Mouse (Mus musculus): Measurements from ENCODE around the gene Prm1. TPM values are rescaled to one million over a fixed set of nuclear protein-coding genes. Genes with fewer than 3 reads are reported as not detected.

Prm1 gene
- polyA plus RNA-seq, 1 experiment from 2014 or later, result 0.30 TPM

DNA sequence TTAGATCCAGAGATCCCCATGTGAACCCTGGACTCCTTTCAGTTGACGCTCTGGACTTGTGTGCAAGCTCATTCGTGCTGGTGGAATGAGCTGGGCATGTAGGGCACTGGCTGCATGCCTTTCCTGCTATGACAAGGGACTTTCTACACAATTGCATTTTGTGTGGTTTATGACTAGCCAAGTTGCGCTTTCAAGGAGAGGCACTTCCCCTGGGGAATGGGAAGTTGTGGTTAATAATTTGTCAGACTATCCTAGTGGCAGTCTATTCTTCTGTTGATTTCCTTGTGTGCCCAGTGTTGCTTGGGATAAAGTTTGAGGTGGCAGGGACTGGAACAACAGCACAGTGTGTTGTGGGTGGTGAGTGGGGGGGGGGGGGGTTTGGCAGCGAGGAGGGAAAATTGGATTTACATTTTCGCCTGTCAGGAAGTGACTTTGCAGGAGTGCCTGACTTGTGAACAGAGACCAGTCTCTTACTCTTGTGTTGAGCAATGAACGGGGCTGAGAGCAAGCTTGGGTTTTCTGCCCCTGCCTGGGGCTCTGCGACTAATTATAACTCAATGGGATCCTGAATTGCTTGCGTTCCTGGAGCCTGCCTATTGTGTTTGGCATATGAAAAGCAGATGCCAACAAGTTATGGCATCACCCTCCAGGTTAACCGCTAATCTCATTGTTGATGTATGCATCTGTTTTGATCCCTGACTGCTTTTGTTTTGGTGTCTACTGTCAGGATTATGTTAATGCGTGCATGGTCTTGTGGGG lies 33.0 kb upstream of the Prm1 start:
- H3K4me1 ChIP-seq (replicated peaks), result peaks cover 52% of the 10 kb centered on the region

DNA sequence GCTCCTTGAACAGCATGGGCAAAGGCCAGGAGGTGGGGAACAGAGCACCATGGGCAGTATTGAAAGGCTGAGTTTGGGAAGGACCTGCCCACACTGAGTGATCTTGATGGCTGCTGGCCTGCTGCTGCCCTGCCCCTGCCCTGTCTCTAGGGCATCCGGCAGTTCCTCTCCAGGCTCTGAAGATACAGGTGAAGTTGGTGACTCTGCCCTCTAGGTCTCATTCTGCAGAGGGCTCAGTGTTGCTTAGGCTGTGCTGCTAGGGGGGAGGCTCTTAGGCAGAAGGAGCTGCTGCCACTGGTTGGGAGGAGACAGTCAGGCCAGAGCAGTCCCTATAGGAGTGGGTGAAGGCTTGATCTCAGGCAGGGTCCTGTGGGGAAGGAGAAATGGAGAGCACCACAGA lies 32.3 kb upstream of the Prm1 start:
- H3K9ac ChIP-seq, result no peak overlapping the region
- ATAC-seq (replicated peaks; ENCODE audit: insufficient number of reproducible peaks, insufficient read depth, low FRiP score, low read depth), result no peak
- H3K9me3 ChIP-seq (replicated peaks), result no peaks in the 10 kb centered on the region
- no peaks in the 10 kb centered on the region for H3K27me3 ChIP-seq
- 0 out of 2 replicates have a peak overlapping the region, but pooled peaks have one; percentile 35 for H3K4me2 ChIP-seq
- H3K4me3 ChIP-seq, result no peak overlapping the region
- no peaks in the 10 kb centered on the region for H3K36me3 ChIP-seq
- H3K4me1 ChIP-seq (replicated peaks), result peaks cover 46% of the 10 kb centered on the region
- WGBS, result 83% methylated on average over 1 of the region's 1 CpGs
- peak overlapping the region; percentile 82 for H3K27ac ChIP-seq

More for the DNA sequence above, 33.0 kb upstream of the Prm1 start:
- ATAC-seq (replicated peaks; ENCODE audit: insufficient number of reproducible peaks, insufficient read depth, low FRiP score, low read depth), result peak; percentile 55; the same call in 1 of the 2 replicates
- Histone ChIP-seq H3K9ac (no peak overlapping the region), H3K9me3 (replicated peaks) (no peaks in the 10 kb centered on the region), H3K36me3 (no peaks in the 10 kb centered on the region), H3K27ac (peak overlapping the region; percentile 82), H3K27me3 (no peaks in the 10 kb centered on the region), H3K4me3 (no peak overlapping the region), H3K4me2 (peak overlapping the region; percentile 35)
- 31% methylated on average over 10 of the region's 10 CpGs for WGBS

DNA sequence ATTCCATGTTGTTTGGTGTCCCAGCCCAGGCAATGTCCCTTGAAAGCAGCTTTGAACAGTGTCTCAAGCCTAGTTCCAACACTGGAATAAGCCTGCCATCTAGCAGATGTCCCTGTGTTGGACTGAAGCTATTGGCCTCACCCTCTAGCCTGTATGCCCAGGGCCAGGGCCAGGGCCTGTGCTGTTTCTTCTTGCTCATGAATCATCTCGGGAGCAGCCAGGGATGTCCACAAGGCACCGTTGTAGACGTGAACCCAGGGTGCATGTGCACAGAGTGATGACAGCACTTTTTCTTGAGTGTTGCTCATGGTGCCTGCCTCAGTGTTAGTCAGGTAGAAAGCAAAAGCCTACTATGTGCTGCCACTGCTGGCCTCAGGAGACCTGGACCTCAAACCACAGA lies 31.6 kb upstream of the Prm1 start:
- H3K27ac ChIP-seq, result no peak overlapping the region
- H3K36me3 ChIP-seq, result no peaks in the 10 kb centered on the region
- ATAC-seq (replicated peaks; ENCODE audit: insufficient number of reproducible peaks, insufficient read depth, low FRiP score, low read depth), result no peak
- H3K27me3 ChIP-seq, result no peaks in the 10 kb centered on the region
- H3K4me3 ChIP-seq, result no peak overlapping the region
- 71% methylated on average over 3 of the region's 3 CpGs for WGBS
- H3K4me1 ChIP-seq (replicated peaks), result peaks cover 46% of the 10 kb centered on the region
- H3K4me2 ChIP-seq, result no peak overlapping the region
- no peaks in the 10 kb centered on the region for H3K9me3 ChIP-seq (replicated peaks)
- H3K9ac ChIP-seq, result no peak overlapping the region

GRCm38 (mm10) chr16:10836388-10836787 lies 30.7 kb upstream of the Prm1 start:
- 86% methylated on average over 3 of the region's 3 CpGs for WGBS
- H3K27me3 ChIP-seq, result no peaks in the 10 kb centered on the region
- no peak overlapping the region for H3K4me2 ChIP-seq
- no peaks in the 10 kb centered on the region for H3K36me3 ChIP-seq
- H3K9ac ChIP-seq, result no peak overlapping the region
- peaks cover 46% of the 10 kb centered on the region for H3K4me1 ChIP-seq (replicated peaks)
- H3K27ac ChIP-seq, result no peak overlapping the region
- no peak overlapping the region for H3K4me3 ChIP-seq
- H3K9me3 ChIP-seq (replicated peaks), result no peaks in the 10 kb centered on the region
- no peak for ATAC-seq (replicated peaks; ENCODE audit: insufficient number of reproducible peaks, insufficient read depth, low FRiP score, low read depth)

DNA sequence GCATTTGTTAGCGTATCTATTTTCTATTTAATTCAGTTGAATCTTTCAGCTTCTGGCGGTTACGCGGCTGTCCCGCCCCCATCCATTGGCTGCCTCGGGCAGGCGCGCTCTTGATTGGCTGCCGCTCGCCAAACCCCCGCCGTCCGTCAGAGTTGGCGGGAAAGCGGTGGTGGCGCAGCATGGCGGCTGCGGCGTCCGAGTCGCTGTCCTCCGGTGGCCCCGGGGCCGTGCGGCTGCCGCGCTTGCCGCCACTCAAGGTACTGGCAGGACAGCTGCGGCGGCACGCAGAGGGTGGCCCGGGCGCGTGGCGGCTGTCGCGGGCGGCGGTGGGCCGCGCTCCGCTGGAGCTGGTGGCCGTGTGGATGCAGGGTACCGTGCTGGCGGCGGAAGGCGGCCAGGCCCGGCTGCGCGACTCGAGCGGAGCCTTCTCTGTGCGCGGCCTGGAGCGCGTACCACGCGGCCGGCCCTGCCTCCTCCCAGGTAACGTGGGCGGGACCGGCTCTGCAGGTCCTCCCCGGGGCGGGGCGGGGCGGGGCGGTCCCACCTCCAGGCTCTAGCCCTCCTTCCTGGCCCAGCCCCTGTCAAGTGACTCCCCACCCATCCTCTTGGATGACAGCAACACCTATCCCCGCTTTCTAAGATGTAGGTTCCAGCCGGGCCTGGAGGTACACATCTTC lies 29.4 kb upstream of the Prm1 start, which contains the start of gene Rmi2:
Rmi2 (plus strand) TSS at position 149 of the 677 bp plus-strand sequence.
- no peaks in the 10 kb centered on the region for H3K27me3 ChIP-seq
- H3K9me3 ChIP-seq (replicated peaks), result no peaks in the 10 kb centered on the region
- peak; percentile 84 for ATAC-seq (replicated peaks; ENCODE audit: insufficient number of reproducible peaks, insufficient read depth, low FRiP score, low read depth)

DNA sequence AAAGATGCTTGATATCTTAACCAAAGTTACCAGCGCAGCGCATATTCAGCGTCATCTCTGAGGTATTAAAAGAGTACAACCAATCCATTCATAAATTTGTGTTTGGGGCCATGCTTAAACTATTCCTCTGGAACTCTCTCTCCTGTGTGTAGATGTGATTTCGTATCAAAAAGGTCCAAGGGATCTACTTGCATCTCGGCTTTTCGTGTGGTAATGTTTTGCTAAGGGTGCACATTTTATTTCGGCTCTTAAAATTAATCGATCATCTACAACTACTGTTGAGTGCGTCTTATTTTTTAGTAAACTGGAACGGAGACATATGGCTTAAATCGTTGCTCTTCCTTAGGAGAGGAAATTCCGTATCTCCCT lies 28.9 kb upstream of the Prm1 start:
- 3% methylated on average over 12 of the region's 12 CpGs for WGBS
- no peaks in the 10 kb centered on the region for H3K9me3 ChIP-seq (replicated peaks)
- peak overlapping the region; percentile 2; the same call in 1 of the 2 replicates for H3K9ac ChIP-seq
- H3K27me3 ChIP-seq, result no peaks in the 10 kb centered on the region
- no peak overlapping the region for H3K27ac ChIP-seq
- peak overlapping the region; percentile 90 for H3K4me3 ChIP-seq
- no peak for ATAC-seq (replicated peaks; ENCODE audit: insufficient number of reproducible peaks, insufficient read depth, low FRiP score, low read depth)
- H3K36me3 ChIP-seq, result no peaks in the 10 kb centered on the region
- peaks cover 39% of the 10 kb centered on the region for H3K4me1 ChIP-seq (replicated peaks)
- peak overlapping the region; percentile 98 for H3K4me2 ChIP-seq

More for the DNA sequence above, 29.4 kb upstream of the Prm1 start, which contains the start of gene Rmi2:
- Histone ChIP-seq H3K36me3 (no peaks in the 10 kb centered on the region), H3K4me1 (replicated peaks) (peaks cover 42% of the 10 kb centered on the region), H3K4me3 (peak within 1 kb of the TSS; percentile 90), H3K27ac (peak within 1 kb of the TSS; percentile 80), H3K9ac (peak within 1 kb of the TSS; percentile 79), H3K4me2 (peak within 1 kb of the TSS; percentile 98)
- 1% methylated on average over 67 of the region's 69 CpGs for WGBS

- no peaks in the 10 kb centered on the region for H3K4me1 ChIP-seq (replicated peaks)
- H3K4me2 ChIP-seq, result no peak overlapping the region
- H3K4me3 ChIP-seq, result no peak overlapping the region
- H3K9ac ChIP-seq, result no peak overlapping the region
- no peak overlapping the region for H3K27ac ChIP-seq
- no peak for ATAC-seq (replicated peaks; ENCODE audit: insufficient number of reproducible peaks, insufficient read depth, low FRiP score, low read depth)
- 70% methylated on average over 4 of the region's 4 CpGs for WGBS
- H3K36me3 ChIP-seq, result no peaks in the 10 kb centered on the region
- H3K9me3 ChIP-seq (replicated peaks), result no peaks in the 10 kb centered on the region
- no peaks in the 10 kb centered on the region for H3K27me3 ChIP-seq
These were observed 22.8 kb upstream of the Prm1 start for GRCm38 (mm10) chr16:10828461-10828805.

- Histone ChIP-seq H3K4me1 (replicated peaks) (no peaks in the 10 kb centered on the region), H3K4me2 (no peak overlapping the region), H3K27me3 (no peaks in the 10 kb centered on the region), H3K4me3 (no peak overlapping the region), H3K9ac (no peak overlapping the region), H3K9me3 (replicated peaks) (no peaks in the 10 kb centered on the region), H3K36me3 (no peaks in the 10 kb centered on the region), H3K27ac (no peak overlapping the region)
- WGBS, result 71% methylated on average over 7 of the region's 7 CpGs
- no peak for ATAC-seq (replicated peaks; ENCODE audit: insufficient number of reproducible peaks, insufficient read depth, low FRiP score, low read depth)
These were observed 22.3 kb upstream of the Prm1 start for GRCm38 (mm10) chr16:10827766-10828460.

DNA sequence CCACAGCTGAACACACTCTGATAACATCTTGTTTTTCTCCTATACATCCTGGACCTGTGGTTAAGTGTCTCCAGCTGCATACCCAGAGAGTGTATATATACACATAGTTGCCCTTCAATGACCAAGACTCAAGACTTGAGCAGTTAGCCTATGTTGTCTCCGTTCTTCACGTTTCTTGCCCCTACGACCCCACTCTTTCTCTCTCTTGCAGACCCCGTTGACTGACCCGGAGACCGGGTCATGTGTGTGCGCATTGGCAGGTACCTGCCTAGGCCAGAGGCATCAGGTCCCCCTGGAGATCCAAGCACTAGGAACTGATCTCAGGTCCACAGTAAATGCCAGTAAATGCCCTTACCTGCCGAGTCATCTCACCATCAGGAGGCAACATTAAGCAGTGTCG lies 21.6 kb upstream of the Prm1 start:
- H3K9me3 ChIP-seq (replicated peaks), result no peaks in the 10 kb centered on the region
- H3K9ac ChIP-seq, result no peak overlapping the region
- H3K36me3 ChIP-seq, result no peaks in the 10 kb centered on the region
- 85% methylated on average over 9 of the region's 9 CpGs for WGBS
- no peaks in the 10 kb centered on the region for H3K27me3 ChIP-seq
- H3K4me2 ChIP-seq, result no peak overlapping the region
- no peak overlapping the region for H3K4me3 ChIP-seq
- no peak for ATAC-seq (replicated peaks; ENCODE audit: insufficient number of reproducible peaks, insufficient read depth, low FRiP score, low read depth)
- no peak overlapping the region for H3K27ac ChIP-seq
- no peaks in the 10 kb centered on the region for H3K4me1 ChIP-seq (replicated peaks)

DNA sequence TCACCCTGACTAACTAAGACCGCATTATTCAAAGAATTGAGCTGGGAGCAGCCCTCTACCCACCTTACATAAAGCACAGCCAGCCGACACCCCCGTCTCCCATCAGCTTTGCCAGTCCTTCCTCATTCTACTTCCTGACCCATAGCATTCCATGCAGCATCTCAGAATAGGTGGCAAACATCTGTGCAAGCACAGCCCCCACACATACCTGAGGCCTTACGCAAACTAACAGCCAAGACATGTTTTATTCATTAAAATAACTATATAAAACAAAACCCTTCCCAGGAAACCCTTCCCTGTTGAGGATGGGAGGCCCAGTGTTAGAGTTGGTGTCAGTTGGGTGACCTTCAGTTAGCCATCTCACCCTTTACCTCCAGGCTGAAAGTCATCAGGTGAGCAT lies 20.2 kb upstream of the Prm1 start:
- WGBS, result 85% methylated on average over 4 of the region's 4 CpGs
- no peaks in the 10 kb centered on the region for H3K9me3 ChIP-seq (replicated peaks)
- ATAC-seq (replicated peaks; ENCODE audit: insufficient number of reproducible peaks, insufficient read depth, low FRiP score, low read depth), result no peak
- no peaks in the 10 kb centered on the region for H3K27me3 ChIP-seq
- no peak overlapping the region for H3K4me2 ChIP-seq
- no peak overlapping the region for H3K9ac ChIP-seq
- H3K4me1 ChIP-seq (replicated peaks), result 0 out of 2 replicates have a peak, but pooled peaks cover 2% of the 10 kb centered on the region
- H3K27ac ChIP-seq, result no peak overlapping the region
- no peak overlapping the region for H3K4me3 ChIP-seq
- no peaks in the 10 kb centered on the region for H3K36me3 ChIP-seq

GRCm38 (mm10) chr16:10824536-10824935 lies 18.9 kb upstream of the Prm1 start:
- no peak overlapping the region for H3K27ac ChIP-seq
- ATAC-seq (replicated peaks; ENCODE audit: insufficient number of reproducible peaks, insufficient read depth, low FRiP score, low read depth), result no peak
- no peaks in the 10 kb centered on the region for H3K36me3 ChIP-seq
- H3K4me2 ChIP-seq, result no peak overlapping the region
- H3K9ac ChIP-seq, result no peak overlapping the region
- no peak overlapping the region for H3K4me3 ChIP-seq
- peaks cover 6% of the 10 kb centered on the region; the same call in 1 of the 2 replicates for H3K4me1 ChIP-seq (replicated peaks)
- H3K27me3 ChIP-seq, result no peaks in the 10 kb centered on the region
- 88% methylated on average over 1 of the region's 1 CpGs for WGBS
- no peaks in the 10 kb centered on the region for H3K9me3 ChIP-seq (replicated peaks)

Data from heart, embryonic 15.5 days (tissue).